Mouse (Mus musculus) forebrain, embryonic 12.5 days (tissue): ENCODE measurements around the gene Calr4. TPM values are rescaled to one million over a fixed set of nuclear protein-coding genes. Genes with fewer than 3 reads are reported as not detected.

Experiments
- ATAC-seq: fragments of 200-750 bp; cut with Nextera tagmentation; 2 replicates; pipeline ENCODE4 v1.8.0; 2017; ENCODE audit warnings: moderate TSS enrichment; ENCODE audit not compliant: low FRiP score
- H3K27ac ChIP-seq: fragments of 300-500 bp; sonication (generic); 2 replicates; pipeline ENCODE4 v1.5.1; 2016; ENCODE audit warnings: mild to moderate bottlenecking
- H3K27me3 ChIP-seq: fragments of 300-500 bp; sonication (generic); 2 replicates; pipeline ENCODE4 v1.6.1; 2016; ENCODE audit warnings: mild to moderate bottlenecking
- H3K36me3 ChIP-seq: fragments of 300-500 bp; sonication (generic); replicated peaks from 2 replicates; pipeline ENCODE4 v1.6.1; 2016; ENCODE audit warnings: mild to moderate bottlenecking
- H3K4me1 ChIP-seq: fragments of 300-500 bp; sonication (generic); 2 replicates; pipeline ENCODE4 v1.6.1; 2016
- H3K4me2 ChIP-seq: fragments of 300-500 bp; sonication (generic); 2 replicates; pipeline ENCODE4 v1.6.1; 2016; ENCODE audit warnings: mild to moderate bottlenecking, moderate library complexity
- H3K4me3 ChIP-seq: fragments of 300-500 bp; sonication (generic); replicated peaks from 2 replicates; pipeline ENCODE4 v1.5.1; 2016; ENCODE audit warnings: mild to moderate bottlenecking
- H3K9ac ChIP-seq: fragments of 300-500 bp; sonication (generic); 2 replicates; pipeline ENCODE4 v1.6.1; 2016; ENCODE audit warnings: mild to moderate bottlenecking
- H3K9me3 ChIP-seq: fragments of 300-500 bp; sonication (generic); 2 replicates; pipeline ENCODE4 v1.6.1; 2016
- WGBS: fragments of 180-500 bp; shearing (Covaris S2); methylation state at CpG from one replicate; pipeline ENCODE4 v1.1.7; 2016; 5-methylcytosine and 5-hydroxymethylcytosine counted together
- polyA plus RNA-seq: library from polyadenylated mRNA; unstranded; fragments of >200 nt; fragmentation: Nextera tagmentation; extraction: Ambion mirVana; gene quantifications from 2 replicates; pipeline ENCODE4 v1.2.1, GENCODE M21; 2016

Calr4 gene
- polyA plus RNA-seq = 0.21 TPM in 1 of 2 replicates, not detected in the other

DNA sequence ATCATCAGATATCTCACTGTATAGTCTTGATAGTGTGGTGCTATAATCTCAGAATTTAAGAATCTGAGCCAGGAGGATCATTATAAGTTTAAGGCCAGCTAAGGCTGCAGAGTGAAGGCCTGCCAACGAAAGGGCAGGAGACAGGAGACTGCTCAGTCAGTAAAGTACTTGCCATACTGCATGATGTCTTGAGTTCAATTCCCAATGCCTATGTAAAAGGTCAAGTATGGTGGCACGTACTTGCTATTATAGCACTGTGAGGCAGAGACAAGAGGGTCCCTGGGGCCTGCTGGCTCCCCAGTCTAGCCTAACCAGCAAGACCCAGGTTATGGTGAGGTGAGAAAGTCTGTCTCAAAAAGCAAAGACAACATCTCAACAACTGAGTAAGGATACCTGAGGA is at the start of gene Calr4:
TSS of gene Calr4 (plus strand) at position 301 of the 400 bp plus-strand sequence.
- no peaks in the 10 kb centered on the region for H3K9me3 ChIP-seq
- WGBS = 84% methylated on average over 2 of the region's 2 CpGs
- peaks cover 7% of the 10 kb centered on the region; the same call in 1 of the 2 replicates for H3K4me1 ChIP-seq
- no peaks in the 10 kb centered on the region for H3K36me3 ChIP-seq
- H3K9ac ChIP-seq = no peak within 1 kb of the TSS
- H3K27ac ChIP-seq = no peak within 1 kb of the TSS
- H3K27me3 ChIP-seq = no peaks in the 10 kb centered on the region
- no peak within 1 kb of the TSS for H3K4me2 ChIP-seq
- H3K4me3 ChIP-seq = no peak within 1 kb of the TSS
- ATAC-seq = no peak

DNA sequence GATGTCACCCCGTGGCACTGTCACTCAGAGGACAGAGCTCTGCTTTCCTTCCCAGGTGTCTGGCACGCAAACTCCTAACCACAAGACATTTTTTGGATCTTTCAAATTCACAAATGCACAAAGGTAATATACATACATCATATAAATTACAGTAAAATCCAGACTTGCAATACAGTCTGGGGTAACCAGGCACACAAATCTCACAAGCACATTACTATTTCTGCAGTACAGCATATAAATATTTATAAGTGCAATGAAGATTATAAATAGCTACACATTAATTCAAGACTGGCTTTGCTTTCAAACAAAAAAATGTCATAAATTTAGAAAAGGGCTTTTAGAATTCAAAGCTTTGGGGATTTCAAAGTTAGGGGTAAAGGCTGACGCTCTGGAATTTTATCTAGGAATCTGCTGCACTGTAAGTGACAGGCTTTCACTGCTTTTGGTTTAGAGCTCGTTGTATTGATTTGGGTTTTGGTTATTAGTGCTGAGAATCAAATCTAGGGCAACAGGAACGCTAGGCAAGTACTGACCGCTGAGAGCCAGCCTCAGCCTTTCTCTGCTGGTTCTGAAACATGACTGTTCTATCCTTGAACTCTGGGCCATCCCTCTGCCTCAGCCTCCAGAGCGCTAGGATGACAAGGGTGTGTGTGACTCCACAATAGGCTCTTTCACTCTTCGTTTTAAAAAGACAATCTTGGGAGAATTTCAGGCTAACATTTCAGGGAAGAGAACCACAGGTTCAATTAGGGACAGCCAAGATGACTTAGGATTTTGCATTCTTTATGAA is 48.5 kb upstream of the Calr4 start:
- Histone ChIP-seq H3K4me3 (no peak overlapping the region), H3K9ac (no peak overlapping the region), H3K36me3 (no peaks in the 10 kb centered on the region), H3K4me1 (no peaks in the 10 kb centered on the region), H3K9me3 (no peaks in the 10 kb centered on the region), H3K27ac (no peak overlapping the region), H3K4me2 (no peak overlapping the region), H3K27me3 (no peaks in the 10 kb centered on the region)
- ATAC-seq = no peak
- WGBS = 88% methylated on average over 8 of the region's 8 CpGs

GRCm38 (mm10) chr4:109191598-109191997 is 42.7 kb upstream of the Calr4 start:
- H3K27ac ChIP-seq = peak overlapping the region; percentile 10; the same call in 1 of the 2 replicates
- H3K27me3 ChIP-seq = no peaks in the 10 kb centered on the region
- peaks cover 9% of the 10 kb centered on the region for H3K4me1 ChIP-seq

DNA sequence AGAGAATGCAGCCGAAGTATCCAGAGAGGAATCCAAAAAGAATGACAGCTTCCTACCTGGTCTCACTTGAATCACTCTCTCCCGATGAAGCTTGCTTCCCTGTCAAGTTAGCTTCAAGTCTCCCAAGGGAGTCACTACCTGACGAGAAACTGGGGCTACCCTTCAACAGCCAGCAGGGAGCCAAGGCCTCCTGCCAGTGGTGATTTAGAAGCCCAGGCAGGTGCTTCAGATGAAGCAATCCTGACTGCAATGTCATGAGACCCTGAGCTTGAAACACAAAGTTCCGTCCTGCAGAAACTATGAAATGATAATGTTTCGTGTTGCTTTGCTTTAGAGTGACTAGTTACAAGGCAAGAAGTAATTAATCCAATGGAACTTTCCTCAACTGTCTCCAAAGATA is 40.4 kb upstream of the Calr4 start:
- peaks cover 9% of the 10 kb centered on the region for H3K4me1 ChIP-seq
- no peaks in the 10 kb centered on the region for H3K9me3 ChIP-seq
- no peak overlapping the region for H3K4me2 ChIP-seq
- ATAC-seq = no peak
- H3K4me3 ChIP-seq = no peak overlapping the region
- no peaks in the 10 kb centered on the region for H3K27me3 ChIP-seq
- WGBS = 84% methylated on average over 5 of the region's 5 CpGs
- H3K27ac ChIP-seq = no peak overlapping the region
- no peak overlapping the region for H3K9ac ChIP-seq
- no peaks in the 10 kb centered on the region for H3K36me3 ChIP-seq

More at GRCm38 (mm10) chr4:109191598-109191997, 42.7 kb upstream of the Calr4 start:
- Histone ChIP-seq H3K9me3 (no peaks in the 10 kb centered on the region), H3K4me2 (no peak overlapping the region), H3K4me3 (no peak overlapping the region), H3K9ac (no peak overlapping the region), H3K36me3 (no peaks in the 10 kb centered on the region)
- WGBS = 76% methylated on average over 10 of the region's 10 CpGs
- ATAC-seq = no peak

DNA sequence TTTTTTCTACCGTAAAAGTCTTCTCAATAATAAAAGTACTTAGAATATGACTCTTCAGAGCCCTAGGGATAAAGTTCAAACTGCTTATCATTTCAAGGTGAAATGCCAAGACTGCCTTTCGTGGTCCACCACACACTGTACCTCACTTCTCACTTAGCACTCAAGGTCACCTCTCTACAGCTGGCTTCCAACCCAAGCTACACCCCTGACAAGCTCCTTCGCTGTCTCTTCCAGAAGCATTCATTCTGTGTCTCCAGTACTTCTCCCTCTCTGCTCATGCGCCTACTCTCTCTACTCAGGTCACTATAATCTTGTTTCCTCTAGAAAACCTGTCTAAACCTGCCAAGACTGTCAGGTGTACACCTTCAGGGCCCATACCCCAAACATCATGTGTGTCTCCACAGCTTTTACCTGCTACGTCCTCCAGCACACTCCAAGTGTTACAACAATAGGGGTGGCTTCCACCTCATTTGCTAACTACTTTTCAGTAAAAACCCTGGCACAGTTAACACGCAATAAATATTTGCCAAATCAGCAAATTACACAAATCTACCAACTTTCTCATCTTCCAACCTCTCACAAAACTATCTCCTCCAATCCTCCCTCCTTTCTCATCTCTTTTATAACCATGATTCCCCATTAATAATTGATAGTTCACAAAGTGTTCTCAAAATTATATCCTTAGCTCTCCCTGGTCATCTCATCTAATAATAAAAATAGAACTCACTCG is 38.2 kb upstream of the Calr4 start:
- ATAC-seq = no peak
- no peak overlapping the region for H3K27ac ChIP-seq
- H3K4me2 ChIP-seq = no peak overlapping the region
- H3K27me3 ChIP-seq = no peaks in the 10 kb centered on the region
- H3K4me1 ChIP-seq = peaks cover 21% of the 10 kb centered on the region
- no peak overlapping the region for H3K4me3 ChIP-seq
- no peak overlapping the region for H3K9ac ChIP-seq
- H3K36me3 ChIP-seq = no peaks in the 10 kb centered on the region
- H3K9me3 ChIP-seq = no peaks in the 10 kb centered on the region
- WGBS = 92% methylated on average over 7 of the region's 7 CpGs

DNA sequence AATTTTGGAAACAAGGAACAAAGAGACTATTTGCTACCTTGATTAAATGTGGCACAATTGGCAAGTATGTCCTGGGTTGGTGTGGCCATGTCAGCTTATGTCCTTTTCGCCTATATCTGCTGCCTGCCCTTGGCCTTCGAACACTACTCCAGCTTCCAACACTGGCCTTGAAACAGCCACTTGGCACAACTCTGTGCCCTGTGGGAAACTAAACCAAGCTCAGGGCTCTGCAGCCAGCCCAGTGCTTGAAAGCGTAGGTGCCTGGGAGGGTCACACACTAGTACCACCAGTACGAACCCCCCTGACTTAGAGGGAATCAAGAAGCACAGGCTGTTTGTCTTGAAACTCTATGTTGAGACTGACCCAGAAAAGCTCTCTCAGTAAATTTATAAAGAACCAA is 35.2 kb upstream of the Calr4 start:
- 97% methylated on average over 4 of the region's 4 CpGs for WGBS
- no peaks in the 10 kb centered on the region for H3K36me3 ChIP-seq
- no peak for ATAC-seq
- no peaks in the 10 kb centered on the region for H3K9me3 ChIP-seq
- no peak overlapping the region for H3K9ac ChIP-seq
- H3K4me3 ChIP-seq = no peak overlapping the region
- H3K27ac ChIP-seq = no peak overlapping the region
- H3K4me1 ChIP-seq = peaks cover 19% of the 10 kb centered on the region
- no peak overlapping the region for H3K4me2 ChIP-seq
- no peaks in the 10 kb centered on the region for H3K27me3 ChIP-seq

DNA sequence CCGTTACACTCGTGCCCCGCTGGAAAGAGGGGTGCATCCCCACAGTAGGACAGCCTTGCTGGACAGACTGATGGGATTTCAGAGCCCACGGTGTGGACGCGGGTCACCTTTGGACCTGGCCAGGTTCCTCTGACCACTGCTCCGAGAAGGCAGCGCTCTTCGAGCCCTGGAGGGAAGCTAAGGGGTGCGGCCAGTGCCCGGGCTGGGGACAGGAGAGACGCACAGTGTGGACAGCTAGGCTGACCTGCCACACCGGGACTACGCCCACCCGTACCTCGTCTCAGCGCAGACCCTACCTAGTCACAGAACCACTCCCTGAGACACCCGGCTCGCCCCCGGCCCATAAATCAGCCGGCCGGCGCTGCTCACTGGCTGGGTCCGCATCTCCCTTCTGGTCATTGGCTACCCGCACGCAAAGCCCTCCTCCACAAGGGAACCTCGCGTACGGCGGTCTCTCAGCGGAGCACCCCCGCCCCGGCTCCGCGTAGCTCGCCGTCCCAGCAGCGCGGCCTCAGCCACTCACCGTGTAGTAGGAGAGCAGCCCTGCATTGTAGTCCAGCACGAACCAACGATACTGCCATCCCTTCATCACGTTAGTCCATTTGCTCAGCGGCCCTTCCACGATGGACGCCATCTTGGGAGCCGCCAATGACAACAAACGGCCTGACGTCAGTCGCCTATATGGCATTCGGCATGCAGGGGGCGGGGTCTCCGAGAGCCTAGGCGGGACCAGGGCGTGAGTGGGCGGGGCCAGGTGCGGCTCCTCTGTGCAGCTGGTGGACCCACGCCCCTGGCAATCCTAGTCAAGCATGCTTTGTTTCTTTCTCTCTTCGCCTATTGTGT is 32.5 kb upstream of the Calr4 start, which contains the start of gene Osbpl9:
TSS of gene Osbpl9 (minus strand) at position 691 of the 843 bp plus-strand sequence.
- Histone ChIP-seq H3K27ac (peak within 1 kb of the TSS; percentile 94), H3K9ac (peak within 1 kb of the TSS; percentile 79), H3K4me1 (peaks cover 19% of the 10 kb centered on the region), H3K27me3 (no peaks in the 10 kb centered on the region), H3K9me3 (no peaks in the 10 kb centered on the region), H3K4me3 (peak within 1 kb of the TSS; percentile 67), H3K4me2 (peak within 1 kb of the TSS; percentile 93), H3K36me3 (no peaks in the 10 kb centered on the region)
- ATAC-seq = peak; percentile 98
- WGBS = under 1% methylated on average over 59 of the region's 59 CpGs

- no peak overlapping the region for H3K4me3 ChIP-seq
- no peak overlapping the region for H3K27ac ChIP-seq
- H3K4me1 ChIP-seq = peaks cover 19% of the 10 kb centered on the region
- H3K9me3 ChIP-seq = no peaks in the 10 kb centered on the region
- H3K36me3 ChIP-seq = no peaks in the 10 kb centered on the region
- no peak overlapping the region for H3K9ac ChIP-seq
- H3K4me2 ChIP-seq = no peak overlapping the region
- ATAC-seq = no peak
- 86% methylated on average over 1 of the region's 1 CpGs for WGBS
- H3K27me3 ChIP-seq = no peaks in the 10 kb centered on the region
Measured at GRCm38 (mm10) chr4:109203931-109204330, 30.4 kb upstream of the Calr4 start.

GRCm38 (mm10) chr4:109204416-109204815 is 29.9 kb upstream of the Calr4 start:
- H3K9ac ChIP-seq = no peak overlapping the region
- no peak overlapping the region for H3K4me3 ChIP-seq
- no peaks in the 10 kb centered on the region for H3K36me3 ChIP-seq
- no peaks in the 10 kb centered on the region for H3K9me3 ChIP-seq
- no peak overlapping the region for H3K27ac ChIP-seq
- H3K4me1 ChIP-seq = peaks cover 15% of the 10 kb centered on the region
- ATAC-seq = no peak
- no peak overlapping the region for H3K4me2 ChIP-seq
- 79% methylated on average over 1 of the region's 1 CpGs for WGBS
- no peaks in the 10 kb centered on the region for H3K27me3 ChIP-seq

DNA sequence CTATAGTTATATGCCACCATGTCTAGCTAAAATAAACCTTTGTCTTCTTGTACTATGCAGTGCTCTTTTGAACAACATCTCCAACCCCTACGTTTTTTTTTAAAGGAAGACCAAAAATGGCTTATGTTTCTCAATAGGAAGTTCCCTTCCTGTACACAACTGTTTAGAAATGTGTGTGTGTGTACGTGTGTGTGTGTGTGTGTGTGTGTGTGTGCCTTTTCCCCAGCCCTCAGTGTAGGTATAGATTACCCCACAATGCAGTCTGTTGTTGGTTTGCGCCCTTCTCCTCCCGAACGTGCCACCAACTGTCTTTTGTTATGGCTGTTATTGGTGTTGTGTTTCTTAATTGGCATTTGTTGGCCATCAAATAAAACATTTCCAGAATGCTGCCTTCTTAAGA is 26.8 kb upstream of the Calr4 start:
- H3K27me3 ChIP-seq = no peaks in the 10 kb centered on the region
- H3K4me2 ChIP-seq = no peak overlapping the region
- peaks cover 4% of the 10 kb centered on the region; the same call in 1 of the 2 replicates for H3K4me1 ChIP-seq
- 70% methylated on average over 5 of the region's 5 CpGs for WGBS
- ATAC-seq = no peak
- H3K27ac ChIP-seq = no peak overlapping the region
- H3K9ac ChIP-seq = no peak overlapping the region
- H3K4me3 ChIP-seq = no peak overlapping the region
- H3K9me3 ChIP-seq = no peaks in the 10 kb centered on the region
- no peaks in the 10 kb centered on the region for H3K36me3 ChIP-seq

DNA sequence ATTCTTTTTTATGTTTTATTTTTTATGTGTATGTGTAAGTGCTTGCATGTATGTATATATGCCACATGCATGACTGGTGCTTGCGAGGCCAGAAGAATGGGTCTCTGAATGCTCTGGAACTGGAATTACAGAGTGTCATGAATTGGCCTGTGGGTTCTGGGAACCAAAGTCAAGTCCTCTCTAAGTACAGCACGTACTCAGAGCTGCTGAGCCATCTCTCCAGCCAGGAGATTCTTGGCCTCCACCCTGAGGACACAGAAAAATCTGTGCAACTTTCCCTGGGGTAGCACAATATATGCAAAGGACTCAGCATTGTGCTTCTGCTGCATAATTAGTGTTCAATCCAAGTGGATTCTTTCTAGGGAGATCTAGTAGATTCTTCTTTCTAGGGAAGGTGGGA is 24.0 kb upstream of the Calr4 start:
- Histone ChIP-seq H3K4me3 (no peak overlapping the region), H3K4me1 (0 out of 2 replicates have a peak, but pooled peaks cover 2% of the 10 kb centered on the region), H3K27ac (no peak overlapping the region), H3K9me3 (no peaks in the 10 kb centered on the region), H3K27me3 (no peaks in the 10 kb centered on the region), H3K4me2 (no peak overlapping the region), H3K9ac (no peak overlapping the region), H3K36me3 (no peaks in the 10 kb centered on the region)
- 78% methylated on average over 2 of the region's 2 CpGs for WGBS
- ATAC-seq = no peak

- Histone ChIP-seq H3K9me3 (no peaks in the 10 kb centered on the region), H3K9ac (no peak overlapping the region), H3K4me1 (0 out of 2 replicates have a peak, but pooled peaks cover 2% of the 10 kb centered on the region), H3K27ac (no peak overlapping the region), H3K36me3 (no peaks in the 10 kb centered on the region), H3K4me2 (no peak overlapping the region), H3K27me3 (no peaks in the 10 kb centered on the region), H3K4me3 (no peak overlapping the region)
- 84% methylated on average over 4 of the region's 4 CpGs for WGBS
- ATAC-seq = no peak
Measured at GRCm38 (mm10) chr4:109210881-109211280, 23.4 kb upstream of the Calr4 start.
